8 mouse cellular contexts compared by ENCODE assay signal in genomic region chr4:126262119-126262807, GRCm38 (mm10). TPM values are rescaled to one million over a fixed set of nuclear protein-coding genes. Genes with fewer than 3 reads are reported as not detected.
DNase-seq lines count a peak whose midpoint lies in the region; ATAC-seq and TF ChIP-seq lines count a peak whose summit lies in the region.

Gene Trappc3, plus strand, starts transcription at chr4:126262325.

- H3K27ac ChIP-seq in forebrain, embryonic 16.5 days (ENCODE audit: low read length) = no peak within 1 kb of the TSS
- H3K27ac ChIP-seq in layer of hippocampus, adult 2 months = peak within 1 kb of the TSS; percentile 93
- peak within 1 kb of the TSS; percentile 97 for H3K27ac ChIP-seq in lung, embryonic 14.5 days (ENCODE audit: low read depth)
- H3K27ac ChIP-seq in olfactory bulb, adult 2 months (ENCODE audit: insufficient read depth, low read depth, low read length) = peak within 1 kb of the TSS; percentile 9; the same call in 1 of the 2 replicates
- peak within 1 kb of the TSS; percentile 38; the same call in 1 of the 2 replicates for H3K27ac ChIP-seq in thymus, adult 2 months (ENCODE audit: control insufficient read depth, insufficient read depth, low read length)

- H3K36me3 ChIP-seq in G1E (replicated peaks) = peaks cover 38% of the 10 kb centered on the region
- H3K36me3 ChIP-seq in forebrain, embryonic 16.5 days (ENCODE audit: control insufficient read depth, insufficient read depth) = no peaks in the 10 kb centered on the region
- 0 out of 2 replicates have a peak, but pooled peaks cover 4% of the 10 kb centered on the region for H3K36me3 ChIP-seq in lung, embryonic 14.5 days (ENCODE audit: insufficient read depth)
- no peaks in the 10 kb centered on the region for H3K36me3 ChIP-seq in thymus, adult 2 months (ENCODE audit: control insufficient read depth, insufficient read depth, low read length)

- ATAC-seq in G1E (ENCODE audit: extremely low read depth, insufficient number of reproducible peaks, low FRiP score, poor library complexity, severe bottlenecking) = peak; percentile 79
- ATAC-seq in forebrain, embryonic 16.5 days = peak; percentile 98
- peak; percentile 90 for ATAC-seq in lung, embryonic 14.5 days (ENCODE audit: insufficient read depth)

- H3K9me3 ChIP-seq in G1E (replicated peaks) = no peaks in the 10 kb centered on the region
- H3K9me3 ChIP-seq in forebrain, embryonic 16.5 days (ENCODE audit: control insufficient read depth, low read length) = no peaks in the 10 kb centered on the region
- no peaks in the 10 kb centered on the region for H3K9me3 ChIP-seq in lung, embryonic 14.5 days (ENCODE audit: low read depth, low read length)

- under 1% methylated on average over 44 of the region's 46 CpGs for WGBS in forebrain, embryonic 16.5 days
- WGBS in lung, embryonic 14.5 days = under 1% methylated on average over 46 of the region's 46 CpGs
- WGBS in olfactory bulb, adult 2 months = under 1% methylated on average over 46 of the region's 46 CpGs
- under 1% methylated on average over 46 of the region's 46 CpGs for WGBS in thymus, adult 2 months

- H3K27me3 ChIP-seq in G1E (ENCODE audit: insufficient read depth, low read length) = peaks cover 15% of the 10 kb centered on the region
- H3K27me3 ChIP-seq in forebrain, embryonic 16.5 days (replicated peaks; ENCODE audit: control insufficient read depth, insufficient read depth, low read length) = no peaks in the 10 kb centered on the region
- no peaks in the 10 kb centered on the region for H3K27me3 ChIP-seq in lung, embryonic 14.5 days (ENCODE audit: insufficient read depth, low read length)
- H3K27me3 ChIP-seq in thymus, adult 2 months (ENCODE audit: control insufficient read depth, insufficient read depth, low read length) = no peaks in the 10 kb centered on the region

- intact Hi-C loops in heart, postnatal 36 days (cut with DNase I) = loop anchor here (1.0 to 5.0 kb wide), 5 partner anchors 35 to 175 kb away; no protein-coding TSS in a partner anchor

- TF ChIP-seq POLR2A in olfactory bulb, adult 2 months (IDR thresholded peaks at IDR 0.05; ENCODE audit: insufficient read depth, low read depth, low read length) = peak; percentile 45; the same call in 1 of the 2 replicates
- TF ChIP-seq POLR2A in thymus, adult 2 months (IDR thresholded peaks at IDR 0.05; ENCODE audit: control insufficient read depth, extremely low read depth, insufficient read depth, low read length, poor library complexity) = peak; percentile 43; the same call in 1 of the 2 replicates

- peak within 1 kb of the TSS; percentile 82 for H3K9ac ChIP-seq in forebrain, embryonic 16.5 days (replicated peaks; ENCODE audit: low read depth, low read length)
- H3K9ac ChIP-seq in lung, embryonic 14.5 days = peak within 1 kb of the TSS; percentile 81

- DNase-seq in G1E (ENCODE audit: low spot score) = peak; percentile 95
- DNase-seq in cerebellum, adult 18-20 months = peak; percentile 100
- peak; percentile 99 for DNase-seq in heart, postnatal 36 days
- DNase-seq in layer of hippocampus, adult 2 months (ENCODE audit: low spot score in 2 of 2) = peak; percentile 99 to 100
- peak; percentile 100 for DNase-seq in lung, embryonic 14.5 days
- DNase-seq in thymus, adult 2 months = peak; percentile 99

- TF ChIP-seq CTCF in G1E (IDR thresholded peaks at IDR 0.05; ENCODE audit: low read depth, low read length) = peak; percentile 89
- peak; percentile 99 for TF ChIP-seq CTCF in layer of hippocampus, adult 2 months (conservative IDR thresholded peaks at IDR 0.05)
- TF ChIP-seq CTCF in lung, embryonic 14.5 days (IDR thresholded peaks at IDR 0.05; ENCODE audit: low read depth) = peak; percentile 99
- TF ChIP-seq CTCF in olfactory bulb, adult 2 months (IDR thresholded peaks at IDR 0.05; ENCODE audit: insufficient read depth, low read depth, low read length) = peak; percentile 89
- peak; percentile 96 for TF ChIP-seq CTCF in thymus, adult 2 months (IDR thresholded peaks at IDR 0.05; ENCODE audit: borderline replicate concordance, control insufficient read depth, extremely low read depth, insufficient read depth, low read length, poor library complexity)

- H3K4me1 ChIP-seq in G1E (ENCODE audit: insufficient read depth, low read depth, low read length) = peaks cover 52% of the 10 kb centered on the region
- H3K4me1 ChIP-seq in forebrain, embryonic 16.5 days (replicated peaks; ENCODE audit: control insufficient read depth, insufficient read depth, low read length) = peaks cover 25% of the 10 kb centered on the region
- peaks cover 25% of the 10 kb centered on the region for H3K4me1 ChIP-seq in lung, embryonic 14.5 days (ENCODE audit: insufficient read depth)
- peaks cover 16% of the 10 kb centered on the region for H3K4me1 ChIP-seq in olfactory bulb, adult 2 months (ENCODE audit: control insufficient read depth, insufficient read depth, low read length)
- peaks cover 33% of the 10 kb centered on the region for H3K4me1 ChIP-seq in thymus, adult 2 months (replicated peaks; ENCODE audit: control insufficient read depth, insufficient read depth, low read length)

- H3K4me2 ChIP-seq in forebrain, embryonic 16.5 days (ENCODE audit: low read length) = peak within 1 kb of the TSS; percentile 75
- peak within 1 kb of the TSS; percentile 85 for H3K4me2 ChIP-seq in lung, embryonic 14.5 days

- H3K4me3 ChIP-seq in G1E (ENCODE audit: low read depth, low read length) = peak within 1 kb of the TSS; percentile 89
- H3K4me3 ChIP-seq in forebrain, embryonic 16.5 days (replicated peaks; ENCODE audit: low read length) = peak within 1 kb of the TSS; percentile 75
- peak within 1 kb of the TSS; percentile 87 for H3K4me3 ChIP-seq in layer of hippocampus, adult 2 months
- H3K4me3 ChIP-seq in lung, embryonic 14.5 days (ENCODE audit: low read depth, low read length) = peak within 1 kb of the TSS; percentile 79
- peak within 1 kb of the TSS; percentile 84 for H3K4me3 ChIP-seq in olfactory bulb, adult 2 months (ENCODE audit: insufficient read depth, low read depth, low read length)
- peak within 1 kb of the TSS; percentile 71 for H3K4me3 ChIP-seq in thymus, adult 2 months (ENCODE audit: control insufficient read depth, insufficient read depth, low read length)

RNA-seq across cellular contexts. Expression of gene Trappc3, which starts in this region (rescaled TPM):
- total RNA-seq in G1E (2014; fragmentation: Nextera tagmentation) = 47.1 and 61.2 TPM in 2 replicates
- total RNA-seq in G1E (2017) = 98.3 and 108 TPM in 2 replicates
- polyA plus RNA-seq in G1E (2012) = 31.3 and 36.2 TPM in 2 replicates
- polyA plus RNA-seq in forebrain, embryonic 16.5 days (2015; fragmentation: Nextera tagmentation; extraction: Ambion mirVana) = 179 and 192 TPM in 2 replicates
- 10 to 100 TPM; 45.9 to 46.3 TPM for total RNA-seq in heart, postnatal 36 days (2021)
- total RNA-seq in layer of hippocampus, adult 2 months (2021) = 10 to 100 TPM; 85.4 to 90.5 TPM
- polyA plus RNA-seq in lung, embryonic 14.5 days (2014; fragmentation: Nextera tagmentation; extraction: Ambion mirVana) = 26.7 and 28.9 TPM in 2 replicates
- 342 TPM in 1 of 2 replicates, not detected in the other for polyA plus RNA-seq in olfactory bulb, adult 2 months (2012; ENCODE audit: insufficient read depth, insufficient read length, low replicate concordance, missing spikeins)
- polyA plus RNA-seq in thymus, adult 2 months (2012; rRNA removed) = 48.0 and 55.1 TPM in 2 replicates
